Mouse (Mus musculus) embryonic facial prominence, embryonic 10.5 days (tissue): ENCODE data around the gene Cphx3. TPM values are rescaled to one million over a fixed set of nuclear protein-coding genes. Genes with fewer than 3 reads are reported as not detected.
"Not testable (repeated sequence)": the region's sequence is repeated elsewhere in the genome, so short reads cannot be mapped to it uniquely, and the experiment has no call there.

Experiments used
- DNase-seq: peaks from one replicate; pipeline ENCODE4 v3.0.0-alpha.2; 2017; ENCODE audit warnings: low spot score
- H3K27ac ChIP-seq: fragments of 300-500 bp; sonication (generic); replicated peaks from 2 replicates; pipeline ENCODE4 v1.5.1; 2016; ENCODE audit warnings: mild to moderate bottlenecking
- H3K27me3 ChIP-seq: fragments of 300-500 bp; sonication (generic); replicated peaks from 2 replicates; pipeline ENCODE4 v1.6.1; 2016; ENCODE audit warnings: low read depth, mild to moderate bottlenecking; ENCODE audit not compliant: poor library complexity, severe bottlenecking
- H3K36me3 ChIP-seq: fragments of 300-500 bp; sonication (generic); replicated peaks from 2 replicates; pipeline ENCODE4 v1.6.1; 2016; ENCODE audit warnings: mild to moderate bottlenecking, moderate library complexity
- H3K4me1 ChIP-seq: fragments of 300-500 bp; sonication (generic); 2 replicates; pipeline ENCODE4 v1.6.1; 2016
- H3K4me3 ChIP-seq: fragments of 300-500 bp; sonication (generic); 2 replicates; pipeline ENCODE4 v1.5.1; 2016; ENCODE audit warnings: mild to moderate bottlenecking, moderate library complexity
- H3K9me3 ChIP-seq: fragments of 300-500 bp; sonication (generic); 2 replicates; pipeline ENCODE4 v1.6.1; 2016; ENCODE audit warnings: mild to moderate bottlenecking
- WGBS: fragments of 180-500 bp; shearing (Covaris S2); methylation state at CpG from one replicate; pipeline ENCODE4 v1.1.7; 2016; 5-methylcytosine and 5-hydroxymethylcytosine counted together
- polyA plus RNA-seq: library from polyadenylated mRNA; unstranded; fragments of >200 nt; fragmentation: Nextera tagmentation; extraction: Ambion mirVana; gene quantifications from 2 replicates; pipeline ENCODE4 v1.2.1, GENCODE M21; 2016

Cphx3 gene
- polyA plus RNA-seq, 1 experiment from 2014 or later: not detected

GRCm38 (mm10) chr14:26097622-26098021 is 15.5 kb downstream of the Cphx3 start:
- WGBS: no CpG with 5 or more reads among the region's 3 CpGs
- not testable (repeated sequence) for H3K27me3 ChIP-seq, H3K27ac ChIP-seq, H3K36me3 ChIP-seq, H3K4me3 ChIP-seq, H3K4me1 ChIP-seq, DNase-seq, H3K9me3 ChIP-seq

GRCm38 (mm10) chr14:26118150-26118549 is 36.1 kb downstream of the Cphx3 start, which contains the start of gene Duxbl2:
Gene Duxbl2, plus strand, starts transcription at chr14:26118349.
- H3K27ac ChIP-seq, H3K4me3 ChIP-seq, H3K4me1 ChIP-seq, DNase-seq, H3K9me3 ChIP-seq, H3K27me3 ChIP-seq, H3K36me3 ChIP-seq: not testable (repeated sequence)
- WGBS: no CpG with 5 or more reads among the region's 7 CpGs

- not testable (repeated sequence) for H3K27ac ChIP-seq, H3K4me1 ChIP-seq, H3K4me3 ChIP-seq, H3K36me3 ChIP-seq, DNase-seq, H3K9me3 ChIP-seq, H3K27me3 ChIP-seq
- no CpG with 5 or more reads among the region's 18 CpGs for WGBS
These were observed 36.5 kb downstream of the Cphx3 start for GRCm38 (mm10) chr14:26118550-26119000.

- WGBS: no CpG with 5 or more reads among the region's 7 CpGs
These were observed 37.0 kb downstream of the Cphx3 start for GRCm38 (mm10) chr14:26119095-26119494.

GRCm38 (mm10) chr14:26147095-26147494 is 65.0 kb downstream of the Cphx3 start:
- not testable (repeated sequence) for H3K27me3 ChIP-seq, H3K9me3 ChIP-seq, DNase-seq, H3K36me3 ChIP-seq, H3K4me3 ChIP-seq, H3K27ac ChIP-seq, H3K4me1 ChIP-seq
- WGBS: no CpG with 5 or more reads among the region's 2 CpGs

More at GRCm38 (mm10) chr14:26119095-26119494, 37.0 kb downstream of the Cphx3 start:
- H3K4me1 ChIP-seq, H3K36me3 ChIP-seq, H3K4me3 ChIP-seq, H3K27ac ChIP-seq, H3K27me3 ChIP-seq, H3K9me3 ChIP-seq, DNase-seq: not testable (repeated sequence)

GRCm38 (mm10) chr14:26156032-26156431 is 73.9 kb downstream of the Cphx3 start:
- H3K27me3 ChIP-seq, H3K4me3 ChIP-seq, H3K36me3 ChIP-seq, DNase-seq, H3K9me3 ChIP-seq, H3K27ac ChIP-seq, H3K4me1 ChIP-seq: not testable (repeated sequence)
- WGBS: no CpG with 5 or more reads among the region's 7 CpGs

GRCm38 (mm10) chr14:26161156-26161555 is 79.1 kb downstream of the Cphx3 start:
- not testable (repeated sequence) for H3K9me3 ChIP-seq, H3K27me3 ChIP-seq, H3K4me1 ChIP-seq, H3K4me3 ChIP-seq, DNase-seq, H3K36me3 ChIP-seq, H3K27ac ChIP-seq
- no CpG with 5 or more reads among the region's 9 CpGs for WGBS

- not testable (repeated sequence) for H3K4me3 ChIP-seq, H3K36me3 ChIP-seq
These were observed 80.3 kb downstream of the Cphx3 start for GRCm38 (mm10) chr14:26162423-26162822.

GRCm38 (mm10) chr14:26165266-26165665 is 83.2 kb downstream of the Cphx3 start:
- WGBS: no CpG with 5 or more reads among the region's 12 CpGs
- not testable (repeated sequence) for H3K27ac ChIP-seq, H3K9me3 ChIP-seq, H3K36me3 ChIP-seq, H3K27me3 ChIP-seq, H3K4me1 ChIP-seq, DNase-seq, H3K4me3 ChIP-seq

More at GRCm38 (mm10) chr14:26162423-26162822, 80.3 kb downstream of the Cphx3 start:
- DNase-seq, H3K9me3 ChIP-seq, H3K4me1 ChIP-seq, H3K27me3 ChIP-seq, H3K27ac ChIP-seq: not testable (repeated sequence)
- WGBS: no CpG with 5 or more reads among the region's 5 CpGs

GRCm38 (mm10) chr14:26173955-26174354 is 91.9 kb downstream of the Cphx3 start:
- H3K4me3 ChIP-seq, H3K9me3 ChIP-seq, H3K27me3 ChIP-seq, H3K36me3 ChIP-seq, H3K4me1 ChIP-seq, DNase-seq, H3K27ac ChIP-seq: not testable (repeated sequence)
- WGBS: no CpG with 5 or more reads among the region's 3 CpGs

GRCm38 (mm10) chr14:26175028-26175427 is 92.9 kb downstream of the Cphx3 start:
- not testable (repeated sequence) for DNase-seq, H3K27me3 ChIP-seq, H3K9me3 ChIP-seq, H3K4me1 ChIP-seq, H3K36me3 ChIP-seq, H3K27ac ChIP-seq, H3K4me3 ChIP-seq
- no CpG with 5 or more reads among the region's 6 CpGs for WGBS

- not testable (repeated sequence) for H3K4me3 ChIP-seq, H3K9me3 ChIP-seq, H3K27me3 ChIP-seq, H3K36me3 ChIP-seq, H3K27ac ChIP-seq, DNase-seq, H3K4me1 ChIP-seq
- no CpG with 5 or more reads among the region's 10 CpGs for WGBS
These were observed 99.6 kb downstream of the Cphx3 start for GRCm38 (mm10) chr14:26181660-26182059.

- H3K27ac ChIP-seq, H3K9me3 ChIP-seq, H3K27me3 ChIP-seq, H3K4me3 ChIP-seq, DNase-seq, H3K4me1 ChIP-seq, H3K36me3 ChIP-seq: not testable (repeated sequence)
- WGBS: no CpG with 5 or more reads among the region's 10 CpGs
These were observed 100.3 kb downstream of the Cphx3 start, which contains the start of gene Plac9b for GRCm38 (mm10) chr14:26182380-26182779. Gene Plac9b, minus strand, starts transcription at chr14:26182480.

- WGBS: no CpG with 5 or more reads among the region's 9 CpGs
- not testable (repeated sequence) for DNase-seq, H3K9me3 ChIP-seq, H3K4me3 ChIP-seq, H3K4me1 ChIP-seq, H3K27ac ChIP-seq, H3K36me3 ChIP-seq, H3K27me3 ChIP-seq
These were observed 104.5 kb downstream of the Cphx3 start for GRCm38 (mm10) chr14:26186638-26187037.
